Mouse (Mus musculus) retina, postnatal 7 days (tissue): ENCODE results near the gene Commd3.

Experiments
- DNase-seq: peaks from one replicate; pipeline ENCODE4 v3.0.0-alpha.2; 2012; ENCODE audit warnings: low read depth, low spot score

Commd3 gene

GRCm38 (mm10) chr2:18718521-18718920, 46.3 kb downstream of the Commd3 start:
- DNase-seq = no peak

DNA sequence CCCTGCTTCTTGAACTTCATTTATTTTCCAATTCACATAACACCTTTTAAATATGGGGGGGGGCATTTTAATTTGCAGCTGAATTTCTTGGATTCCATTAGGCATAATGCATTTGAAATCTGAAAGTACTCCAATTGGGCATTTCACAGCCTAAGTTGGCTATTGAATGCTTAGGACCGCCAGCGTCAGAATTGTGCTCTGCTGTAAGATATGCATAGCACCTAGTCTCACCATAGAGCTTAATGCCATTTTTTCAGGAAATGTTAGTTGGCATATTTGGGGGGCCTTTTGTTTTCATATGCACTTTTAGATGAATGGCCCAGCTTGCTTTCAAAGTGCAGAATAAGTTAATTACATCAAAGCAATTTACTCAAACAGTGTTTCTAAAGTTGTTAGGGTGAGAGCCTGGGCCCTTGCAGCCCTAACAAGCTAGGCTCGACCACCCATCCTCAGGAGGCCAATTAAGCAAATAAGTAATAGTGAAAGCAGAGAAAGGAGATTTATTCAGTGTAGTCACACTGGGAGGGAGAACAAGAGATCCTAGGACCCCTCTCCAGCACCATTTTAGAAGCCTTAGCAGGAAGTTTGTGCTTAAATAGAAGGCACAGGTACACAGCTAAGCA, 50.1 kb downstream of the Commd3 start:
- DNase-seq = no peak

- DNase-seq = no peak
These were observed 52.3 kb downstream of the Commd3 start for GRCm38 (mm10) chr2:18724462-18724861.
